Mouse (Mus musculus) R1 (cell line): ENCODE measurements around the gene Dek.

Source experiments
- DNase-seq: peaks from one replicate; pipeline ENCODE4 v3.0.0-alpha.2; 2018; ENCODE audit warnings: low read depth, low spot score

The Dek gene

DNA sequence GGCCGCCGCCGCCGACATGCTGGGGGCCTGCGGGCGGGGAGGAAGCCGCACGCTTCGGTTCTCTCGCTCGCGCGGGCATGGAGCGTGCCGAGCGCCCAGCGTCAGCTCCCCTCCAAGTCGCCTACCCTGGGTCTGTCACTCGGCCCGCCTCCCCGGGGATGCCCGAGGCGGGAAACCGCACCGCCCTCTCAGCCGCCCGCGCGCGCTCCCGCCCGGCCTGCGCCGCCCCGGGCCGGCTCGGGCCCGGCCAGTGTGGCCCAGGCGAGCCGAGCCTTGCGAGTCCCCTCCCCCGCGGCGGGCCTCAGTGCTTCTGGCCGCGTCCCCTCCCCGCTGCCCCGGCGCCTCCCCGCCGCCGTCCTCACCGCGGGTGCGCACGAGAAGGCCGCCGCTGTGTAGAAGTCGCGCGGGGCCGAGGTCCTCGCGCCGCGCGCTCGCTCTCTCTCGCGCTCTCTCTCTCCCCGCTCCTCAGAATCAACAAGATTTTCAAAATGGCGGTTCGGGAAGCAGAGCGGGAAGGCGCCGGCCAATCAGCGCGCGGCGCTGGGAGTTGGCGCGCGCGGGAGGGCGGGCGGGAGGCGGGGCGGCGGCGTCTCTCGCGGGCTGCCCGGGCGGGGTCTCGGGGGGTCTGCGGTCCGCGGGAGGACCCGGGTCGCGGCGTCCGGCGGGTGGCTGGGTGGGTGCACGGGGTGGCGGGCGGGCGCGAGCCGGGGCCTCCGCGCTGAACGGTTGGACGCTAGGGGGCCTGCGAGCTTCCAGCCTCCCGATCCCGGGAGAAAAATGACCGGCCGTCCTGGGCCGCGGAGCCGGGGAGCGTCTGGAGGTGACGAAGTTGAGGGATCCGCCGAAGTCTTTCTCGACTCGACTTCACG, at the start of gene Dek:
Gene Dek (minus strand): TSS at position 491 of the 869 bp plus-strand sequence.
- peak; percentile 89 for DNase-seq

DNA sequence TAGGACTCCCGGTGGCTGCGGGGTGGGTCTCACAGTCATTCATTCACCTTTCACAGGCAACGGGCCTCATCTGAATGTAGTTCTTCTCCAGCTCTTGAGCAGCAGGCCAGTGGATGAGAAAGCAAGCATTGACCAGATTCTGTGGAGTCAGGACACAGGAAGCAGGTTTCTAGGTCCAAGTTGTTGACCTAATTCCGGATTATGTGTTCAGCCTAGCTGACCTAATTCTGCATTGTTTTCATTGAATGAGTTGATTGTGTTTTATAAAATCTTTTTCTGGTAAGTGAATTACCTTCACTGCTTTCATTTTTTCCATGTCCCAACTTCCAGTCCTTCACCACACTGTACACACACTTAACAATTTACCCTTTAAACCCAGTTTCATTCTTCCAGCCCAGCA, 48.9 kb upstream of the Dek start:
- no peak for DNase-seq

- DNase-seq: no peak
These were observed 47.2 kb upstream of the Dek start for GRCm38 (mm10) chr13:47153206-47153605.

DNA sequence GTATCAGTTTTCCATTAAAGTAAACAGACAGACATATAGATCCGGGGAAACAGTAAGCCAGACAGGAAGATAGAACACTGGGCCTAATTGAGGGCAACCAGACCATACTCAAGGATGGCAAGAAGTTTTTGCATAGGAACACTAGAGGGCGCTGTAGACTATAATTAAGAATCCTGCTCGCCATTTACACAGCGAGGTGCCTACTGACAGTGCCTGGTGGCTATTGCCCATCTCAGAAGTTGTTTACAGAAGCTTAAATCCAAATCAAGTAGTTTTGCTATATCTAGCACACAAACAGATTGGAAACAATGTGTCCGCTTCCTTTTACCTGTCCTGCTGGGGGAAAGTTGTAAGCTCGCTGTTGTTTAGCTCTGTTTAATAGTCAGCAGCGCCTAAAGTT, 46.4 kb upstream of the Dek start:
- DNase-seq: peak; percentile 80

DNA sequence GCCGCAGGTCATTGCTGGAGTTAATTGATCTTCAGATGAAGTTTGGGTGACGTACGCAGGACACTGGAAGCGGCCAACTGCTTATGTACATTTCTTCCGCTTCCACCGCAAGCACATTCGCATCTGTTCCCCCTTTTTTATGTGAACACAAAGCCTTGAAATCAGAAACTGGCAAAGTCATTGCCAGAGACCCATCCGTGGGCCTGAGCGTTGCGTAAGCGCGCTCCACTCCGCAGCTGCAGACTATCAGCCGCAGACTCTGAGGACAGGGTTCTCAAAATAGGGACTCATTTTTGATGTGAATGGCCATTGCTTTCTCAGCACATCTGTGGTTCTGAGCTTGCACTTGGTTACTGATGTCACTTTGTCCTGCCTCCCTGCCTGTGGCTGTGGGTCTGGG, 45.1 kb upstream of the Dek start:
- DNase-seq: no peak

GRCm38 (mm10) chr13:47149993-47150392, 44.0 kb upstream of the Dek start:
- no peak for DNase-seq

DNA sequence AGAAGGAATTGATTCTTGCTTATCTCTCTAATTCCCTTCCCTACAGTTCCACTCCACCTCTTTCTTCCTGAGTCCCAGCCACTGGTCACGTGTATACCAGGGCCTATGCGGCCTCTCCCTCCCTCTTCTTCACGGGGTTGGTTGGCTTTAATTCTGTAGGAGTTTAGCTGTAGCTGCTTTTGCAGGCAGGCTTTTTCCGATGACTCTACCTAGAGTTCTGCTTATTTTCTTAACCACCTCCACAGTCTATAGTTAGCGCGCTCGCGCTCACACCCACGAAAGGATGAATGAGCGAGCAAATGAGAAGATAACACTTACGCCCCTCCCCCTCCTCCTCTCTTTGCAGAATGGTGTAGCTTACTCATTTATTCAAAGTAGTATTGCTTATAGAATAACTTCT, 42.6 kb upstream of the Dek start:
- peak; percentile 13 for DNase-seq

DNA sequence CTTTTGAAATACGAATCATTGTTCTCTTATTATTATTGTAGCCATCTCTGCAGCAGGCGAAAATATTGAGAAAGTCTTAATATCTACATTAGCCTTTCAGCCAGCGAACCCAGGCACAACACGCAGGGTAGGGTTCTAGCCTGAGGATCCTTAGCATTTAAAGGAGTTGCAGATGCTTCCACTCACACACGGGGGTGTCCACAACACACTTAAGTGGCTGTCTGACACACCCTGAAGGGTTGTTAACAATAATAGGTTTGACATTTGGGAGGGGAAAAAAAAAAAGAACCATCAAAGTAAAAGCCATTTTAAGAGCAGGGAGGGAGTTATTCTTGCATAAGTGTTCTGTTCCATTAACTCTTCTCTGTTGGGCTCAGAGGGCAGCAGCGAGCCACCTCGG, 40.4 kb upstream of the Dek start:
- no peak for DNase-seq

GRCm38 (mm10) chr13:47145939-47146338, 39.9 kb upstream of the Dek start:
- no peak for DNase-seq

GRCm38 (mm10) chr13:47142764-47143163, 36.8 kb upstream of the Dek start:
- DNase-seq: no peak

DNA sequence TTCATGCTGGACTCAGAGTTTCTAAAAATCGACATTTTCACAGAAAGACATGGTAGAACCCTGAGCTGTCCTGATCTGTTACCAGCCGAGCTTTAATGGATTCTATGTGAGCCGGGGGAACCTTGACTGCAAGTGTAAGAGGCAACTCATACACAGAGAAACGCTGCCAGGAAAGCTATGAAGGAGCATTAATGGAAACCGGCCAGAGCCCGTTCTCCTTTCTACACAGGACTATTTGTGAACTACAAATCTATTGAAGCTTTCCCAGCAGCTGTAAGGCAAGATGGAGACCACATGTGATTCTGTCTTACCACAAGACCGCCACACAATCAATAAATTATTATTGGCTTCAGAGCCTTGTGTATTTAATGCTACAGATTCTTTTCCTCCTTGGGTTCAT, 29.7 kb upstream of the Dek start:
- DNase-seq: no peak

DNA sequence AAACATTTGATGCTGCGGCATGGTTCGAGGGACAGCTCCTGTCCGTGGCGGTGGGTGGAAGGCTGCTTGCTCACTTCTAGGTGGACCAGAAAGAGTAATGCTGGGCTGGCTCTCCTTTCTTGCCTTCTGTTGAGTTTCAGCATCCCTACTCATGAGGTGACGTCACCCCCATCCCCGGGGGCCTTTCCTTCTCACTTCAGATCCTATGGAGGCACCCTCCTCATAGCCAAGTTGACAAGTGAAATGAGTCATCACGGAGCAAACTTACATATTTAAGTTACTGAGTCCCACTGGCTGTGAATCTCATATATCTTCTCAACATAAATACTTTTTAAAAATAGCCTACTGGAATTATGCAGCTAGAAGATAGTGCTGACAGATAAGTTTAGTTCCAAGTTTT, 28.8 kb upstream of the Dek start:
- no peak for DNase-seq

DNA sequence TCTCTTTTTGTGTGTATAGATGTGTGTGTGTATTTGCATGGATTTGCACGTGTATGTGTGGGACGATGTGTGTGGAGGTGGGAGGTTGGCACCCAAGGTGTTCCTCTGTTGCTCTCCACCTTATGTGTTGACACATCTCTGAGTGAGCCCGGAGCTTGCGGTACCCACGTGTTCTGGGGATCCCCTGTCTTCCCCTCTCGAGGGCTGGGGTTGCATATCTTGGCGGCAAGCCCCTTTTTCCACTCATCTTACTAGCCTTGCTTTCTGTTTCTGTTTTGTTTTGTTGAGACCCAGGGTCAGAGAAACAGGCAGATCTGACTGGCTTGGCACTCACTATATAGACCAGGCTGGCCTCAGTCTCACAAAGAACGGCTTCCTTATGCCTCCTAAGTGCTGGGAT, 27.1 kb upstream of the Dek start:
- no peak for DNase-seq

GRCm38 (mm10) chr13:47129090-47129489, 23.1 kb upstream of the Dek start:
- no peak for DNase-seq

GRCm38 (mm10) chr13:47125595-47125994, 19.6 kb upstream of the Dek start:
- no peak for DNase-seq

- no peak for DNase-seq
These were observed 19.0 kb upstream of the Dek start for GRCm38 (mm10) chr13:47124986-47125385.

- peak; percentile 74 for DNase-seq
These were observed 18.4 kb upstream of the Dek start for GRCm38 (mm10) chr13:47124449-47124848.

- peak; percentile 57 for DNase-seq
These were observed 16.8 kb upstream of the Dek start, which contains the start of gene Rnf144b for GRCm38 (mm10) chr13:47122537-47123430. TSS of gene Rnf144b (plus strand) at chr13:47122656.

GRCm38 (mm10) chr13:47121333-47121889, 15.4 kb upstream of the Dek start:
- DNase-seq: no peak

DNA sequence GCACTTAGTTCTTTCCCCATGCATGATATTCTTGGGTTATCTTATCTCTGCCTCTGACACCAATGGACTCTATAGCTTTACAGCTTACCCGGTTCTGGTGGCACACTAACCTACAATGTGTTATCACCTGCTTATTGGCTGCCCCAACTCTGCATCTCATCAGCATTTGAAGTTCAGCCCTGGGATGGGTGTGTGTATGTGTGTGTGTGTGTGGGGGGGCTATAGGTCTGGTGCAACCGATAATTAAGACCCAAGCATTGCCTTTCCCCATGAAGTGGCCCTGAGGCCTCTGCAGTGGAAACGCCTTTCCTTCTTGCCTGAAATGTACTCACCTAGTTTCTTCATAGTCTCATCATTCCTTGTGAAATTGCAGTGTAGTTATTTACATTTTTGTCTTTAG, 10.0 kb upstream of the Dek start:
- no peak for DNase-seq

DNA sequence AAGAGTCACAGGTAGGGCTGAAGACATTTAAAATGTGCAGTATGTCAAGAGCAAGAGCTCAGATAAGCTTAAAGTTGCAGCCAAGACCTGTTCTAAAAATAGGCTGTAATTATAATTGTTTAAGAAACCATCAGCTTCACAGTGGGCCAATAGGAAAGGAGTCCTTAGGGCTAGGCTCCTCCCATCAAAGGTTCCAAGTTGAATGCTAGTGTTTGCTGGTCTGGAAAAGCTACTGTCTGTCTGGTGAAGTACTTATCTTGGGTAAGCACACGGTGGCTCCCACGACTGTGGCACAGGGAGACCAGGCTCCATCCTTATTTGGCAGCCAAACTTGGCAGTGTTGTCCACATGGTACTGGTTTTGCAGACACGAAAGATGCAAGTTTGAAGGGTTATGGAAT, 6.9 kb upstream of the Dek start:
- DNase-seq: no peak

GRCm38 (mm10) chr13:47112056-47112455, 6.1 kb upstream of the Dek start:
- no peak for DNase-seq
